Mouse (Mus musculus): ENCODE data around the gene Smg1. TPM values are rescaled to one million over a fixed set of nuclear protein-coding genes. Genes with fewer than 3 reads are reported as not detected.

Smg1 gene
- total RNA-seq, 2 experiments from 2014 or later = 31.1 to 32.6 TPM

DNA sequence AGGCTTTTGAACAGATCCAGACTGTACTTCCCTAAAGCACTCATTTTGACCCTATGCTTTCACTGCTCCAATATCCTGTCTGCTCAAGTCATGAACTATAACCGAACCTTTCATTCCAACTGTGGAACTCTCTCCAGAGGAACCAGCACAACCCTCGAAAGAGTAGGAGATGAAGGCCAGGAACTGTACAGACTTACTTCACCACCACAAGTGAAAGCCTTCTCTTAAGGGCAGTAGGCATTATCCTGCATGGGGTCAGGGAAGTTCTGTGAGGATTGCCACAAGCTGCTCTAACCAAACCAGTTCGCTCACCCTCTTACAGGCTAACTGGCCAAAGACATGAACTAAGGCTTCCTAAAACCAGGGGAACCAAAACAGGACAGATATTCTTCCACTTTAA lies 132.3 kb downstream of the Smg1 start:
- intact Hi-C loops (cut with DNase I) = no loop called here

DNA sequence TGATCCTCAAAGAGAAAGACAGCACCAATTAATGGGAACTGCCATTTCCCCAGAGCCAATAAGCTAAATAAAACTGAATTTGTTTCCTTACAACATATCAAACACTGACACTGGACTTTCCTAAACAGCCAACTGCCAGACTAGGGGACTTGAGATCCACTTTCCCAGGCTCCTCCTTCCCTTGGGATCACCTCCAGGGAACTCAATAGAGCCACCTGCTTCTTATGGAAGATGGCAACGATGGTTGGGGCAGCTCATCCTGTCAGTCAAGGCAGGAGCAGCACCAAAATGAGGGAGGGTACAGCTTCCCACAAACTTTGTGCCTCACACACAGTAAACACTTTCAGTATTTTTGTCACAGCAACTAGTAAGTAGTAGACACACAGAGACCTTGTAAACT lies 135.8 kb downstream of the Smg1 start:
- intact Hi-C loops (cut with DNase I) = no loop called here
- no peak for DNase-seq
- TF ChIP-seq CTCF (IDR thresholded peaks at IDR 0.05) = no peak

More for the DNA sequence above, 132.3 kb downstream of the Smg1 start:
- DNase-seq = no peak
- no peak for TF ChIP-seq CTCF (IDR thresholded peaks at IDR 0.05)
- Histone ChIP-seq H3K4me3 (peak overlapping the region; percentile 3), H3K27ac (no peak overlapping the region)

GRCm38 (mm10) chr7:118104458-118105052 lies 138.9 kb downstream of the Smg1 start:
- TF ChIP-seq CTCF (IDR thresholded peaks at IDR 0.05) = no peak

More for the DNA sequence above, 135.8 kb downstream of the Smg1 start:
- Histone ChIP-seq H3K4me3 (no peak overlapping the region), H3K27ac (no peak overlapping the region)

DNA sequence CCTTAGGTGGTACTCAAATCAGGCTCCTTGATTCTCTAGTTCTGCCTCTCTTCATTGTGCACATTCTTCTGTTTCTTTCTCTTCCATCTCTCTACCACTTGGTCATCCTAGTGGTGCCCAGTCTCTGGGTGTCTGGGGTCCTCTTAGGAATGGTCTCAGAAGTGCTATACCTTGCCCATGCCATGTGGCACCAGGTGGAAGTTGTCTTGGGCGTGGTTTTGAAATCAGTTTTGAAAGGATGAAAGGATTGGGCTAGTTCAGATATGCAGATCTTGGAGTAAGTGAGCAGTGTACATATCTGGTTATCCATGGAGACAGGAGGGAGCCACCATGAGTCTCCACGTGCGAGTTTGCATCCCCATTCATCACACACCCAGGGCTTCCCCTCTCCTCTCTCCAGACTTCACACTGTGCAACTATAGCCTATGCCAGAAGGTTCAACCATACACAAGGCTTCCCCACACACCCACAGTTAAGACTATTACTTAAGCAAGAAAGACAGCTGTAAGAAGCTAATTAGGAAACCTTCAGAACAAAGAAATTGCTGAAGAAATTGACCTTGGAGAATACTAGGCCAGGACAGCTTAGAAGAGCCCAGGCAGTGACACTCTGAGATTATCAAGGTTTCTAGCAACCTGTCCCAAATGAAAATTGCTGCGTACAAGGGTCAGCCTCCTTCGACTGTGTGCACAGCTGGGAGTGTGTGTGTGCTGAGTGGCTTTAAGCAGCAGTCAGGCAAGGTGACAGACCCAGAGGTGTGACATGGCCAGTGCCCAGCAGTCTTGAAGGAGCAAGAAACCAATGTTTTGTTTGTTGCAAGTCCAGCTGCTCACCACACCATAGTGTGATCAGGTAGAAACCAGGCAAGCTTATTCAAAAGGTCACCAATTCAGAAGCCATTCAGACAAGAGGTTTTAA lies 139.7 kb downstream of the Smg1 start:
- TF ChIP-seq CTCF (IDR thresholded peaks at IDR 0.05) = no peak
- DNase-seq = no peak
- Histone ChIP-seq H3K27ac (no peak overlapping the region), H3K4me3 (no peak overlapping the region)
- intact Hi-C loops (cut with DNase I) = no loop called here

More at GRCm38 (mm10) chr7:118104458-118105052, 138.9 kb downstream of the Smg1 start:
- Histone ChIP-seq H3K4me3 (no peak overlapping the region), H3K27ac (no peak overlapping the region)
- intact Hi-C loops (cut with DNase I) = no loop called here
- DNase-seq = no peak

- TF ChIP-seq CTCF (IDR thresholded peaks at IDR 0.05) = no peak
- no peak for DNase-seq
- Histone ChIP-seq H3K4me3 (no peak overlapping the region), H3K27ac (no peak overlapping the region)
- intact Hi-C loops (cut with DNase I) = no loop called here
These were observed 140.6 kb downstream of the Smg1 start for GRCm38 (mm10) chr7:118102678-118103461.

GRCm38 (mm10) chr7:118102231-118102630 lies 141.2 kb downstream of the Smg1 start:
- no peak overlapping the region for H3K27ac ChIP-seq
- TF ChIP-seq CTCF (IDR thresholded peaks at IDR 0.05) = peak; percentile 95
- intact Hi-C loops (cut with DNase I) = no loop called here
- H3K4me3 ChIP-seq = no peak overlapping the region
- DNase-seq = no peak

- no peak overlapping the region for H3K4me3 ChIP-seq
- intact Hi-C loops (cut with DNase I) = no loop called here
- H3K27ac ChIP-seq = no peak overlapping the region
- TF ChIP-seq CTCF (IDR thresholded peaks at IDR 0.05) = no peak
- no peak for DNase-seq
These were observed 145.9 kb downstream of the Smg1 start for GRCm38 (mm10) chr7:118097615-118098014.

Other genes starting within 250 kb of the Smg1 start
- gene Rps15a, start 127.5 kb downstream of the Smg1 start, total RNA-seq (2021) = 100 to 1,000 TPM; 409 to 488 TPM
- 10 to 100 TPM in 1 of 2 experiments, 1 to 10 TPM in 1; 7.9 to 11.2 TPM for gene Arl6ip1, start 114.0 kb downstream of the Smg1 start, total RNA-seq (2021)
- under 1 TPM; 0.41 to 0.61 TPM for gene Syt17, start 204.6 kb upstream of the Smg1 start, total RNA-seq (2021)
- 1 to 10 TPM; 6.3 to 9.9 TPM for gene Itpripl2, start 248.3 kb upstream of the Smg1 start, total RNA-seq (2021)

Data from gastrocnemius, adult 2 months (tissue).